Mouse (Mus musculus) lung, postnatal 0 days (tissue): ENCODE measurements around the gene Prkcd.

ENCODE experiments used
- CTCF ChIP-seq: IDR thresholded peaks from 2 replicates; pipeline ENCODE4 v1.5.1; 2016; ENCODE audit warnings: antibody characterized with exemption, mild to moderate bottlenecking
- EP300 ChIP-seq: IDR thresholded peaks from 2 replicates; pipeline ENCODE4 v1.6.1; 2016; ENCODE audit warnings: antibody characterized with exemption, mild to moderate bottlenecking, control low read depth

- TF ChIP-seq CTCF (no peak), EP300 (no peak)
These were observed 5.8 kb upstream of the Prkcd start for GRCm38 (mm10) chr14:30631834-30632233.
